Mouse (Mus musculus) heart, postnatal 36 days (tissue): ENCODE measurements around the gene Eci3. TPM values are rescaled to one million over a fixed set of nuclear protein-coding genes. Genes with fewer than 3 reads are reported as not detected.
"Not testable (repeated sequence)": the region's sequence is repeated elsewhere in the genome, so short reads cannot be mapped to it uniquely, and the experiment has no call there.

Source experiments
- DNase-seq, 2 experiments: peaks; one replicate each; pipeline ENCODE4 v3.0.0; 2021 to 2022
- intact Hi-C: fragments of 180-260 bp; cut with DNase I; formaldehyde crosslinking; loops from one replicate; pipeline ENCODE4 v1.15.1; 2025
- total RNA-seq, 2 experiments: library from RNA; stranded (reverse); gene quantifications; 2 replicates each; pipeline ENCODE4 v1.2.3; 2021

The Eci3 gene
- total RNA-seq, 2 experiments from 2014 or later, result 3.0 to 3.2 TPM

DNA sequence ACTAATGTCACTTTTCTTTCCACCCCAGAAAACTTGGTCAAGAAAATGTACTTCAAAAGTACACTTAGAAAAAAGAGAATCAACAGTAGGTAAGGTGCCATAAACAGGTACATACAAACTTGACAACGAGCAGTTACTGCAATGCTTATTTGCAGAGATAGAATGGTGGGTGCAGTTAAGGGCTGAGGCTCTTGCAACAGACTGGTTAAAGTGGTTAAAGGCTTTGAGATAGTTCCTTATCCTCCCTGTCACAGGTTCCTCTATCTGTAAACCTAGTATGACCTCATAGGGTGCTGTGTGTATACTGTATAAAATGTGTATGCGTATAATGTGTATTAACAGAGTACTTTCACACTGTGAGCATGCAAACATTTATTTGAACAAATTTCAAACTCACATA, 12.2 kb downstream of the Eci3 start:
- DNase-seq, intact Hi-C loops: not testable (repeated sequence)

DNA sequence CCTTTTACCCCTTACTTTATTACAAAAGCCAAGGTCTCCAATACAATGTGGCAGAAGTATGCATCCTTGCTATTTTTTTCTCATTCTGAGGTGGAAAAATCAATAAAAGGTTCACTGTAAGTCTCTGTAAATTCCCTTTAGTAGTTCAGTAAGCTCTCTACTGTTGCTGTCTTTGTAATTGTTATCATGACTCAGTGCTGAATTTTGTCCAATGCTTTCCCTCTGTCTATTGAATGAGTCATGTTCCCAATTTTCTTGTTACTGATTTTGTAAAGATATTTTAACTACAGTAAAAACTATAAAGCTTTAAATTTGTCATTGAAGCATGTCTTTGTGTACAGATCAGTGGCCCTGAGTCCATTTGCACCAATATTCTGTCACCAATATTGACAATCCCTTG, 21.2 kb downstream of the Eci3 start:
- DNase-seq, result no peak
- intact Hi-C loops, result no loop called here

- intact Hi-C loops, result no loop called here
Observed at GRCm38 (mm10) chr13:34934931-34935644, 28.5 kb downstream of the Eci3 start.

DNA sequence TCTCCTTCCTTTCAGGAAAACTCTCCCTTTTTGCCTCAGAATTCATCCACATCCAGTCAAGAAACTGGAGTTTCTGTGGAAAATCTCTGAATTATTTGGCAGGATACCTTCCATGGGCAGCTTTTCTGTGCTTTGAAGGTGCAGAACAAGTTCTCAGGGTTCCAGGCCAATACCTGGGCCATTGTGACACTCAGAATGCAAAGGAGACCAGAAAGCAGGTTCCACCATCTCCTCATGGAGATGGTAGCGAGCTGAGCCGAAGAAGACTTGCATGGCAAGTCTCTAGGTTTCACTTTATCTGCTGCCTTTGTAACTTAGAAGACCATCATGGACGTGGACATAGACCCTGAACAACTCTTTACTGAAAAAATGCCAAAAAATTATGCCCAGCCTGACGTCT, 39.4 kb downstream of the Eci3 start, which contains the start of the genes Fam217a and 4933417A18Rik:
Gene Fam217a (minus strand): TSS at position 101 of the 400 bp plus-strand sequence.
Gene 4933417A18Rik (plus strand): TSS at position 200 of the 400 bp plus-strand sequence.
- intact Hi-C loops, result no loop called here
- no peak for DNase-seq

More at GRCm38 (mm10) chr13:34934931-34935644, 28.5 kb downstream of the Eci3 start:
- DNase-seq, result no peak

GRCm38 (mm10) chr13:34916520-34917167, 47.0 kb downstream of the Eci3 start:
- DNase-seq, result peak; percentile 2 to 4
- intact Hi-C loops, result no loop called here

- intact Hi-C loops, result no loop called here
- DNase-seq, result no peak
Observed at GRCm38 (mm10) chr13:34914614-34915013, 49.0 kb downstream of the Eci3 start.

Other genes with a start within 250 kb of the Eci3 start
- not detected for gene Fam50b, start 229.0 kb downstream of the Eci3 start, total RNA-seq
- 10 to 100 TPM; 33.5 to 38.0 TPM for gene Prpf4b, start 88.5 kb downstream of the Eci3 start, total RNA-seq
- gene Fam217a, start 39.5 kb downstream of the Eci3 start, total RNA-seq, result under 1 TPM; 0.33 to 0.36 TPM
- gene 4933417A18Rik, start 39.4 kb downstream of the Eci3 start, total RNA-seq, result not detected
- gene Eci2, start 63.3 kb upstream of the Eci3 start, total RNA-seq, result 100 to 1,000 TPM; 280 to 307 TPM